Comparison of ENCODE assay signal across 18 mouse cellular contexts in genomic region chr2:155327906-155328305, GRCm38 (mm10). TPM values are rescaled to one million over a fixed set of nuclear protein-coding genes. Genes with fewer than 3 reads are reported as not detected.
DNase-seq lines count a peak whose midpoint lies in the region; TF ChIP-seq lines count a peak whose summit lies in the region.
"Had no signal": no experiment of that assay in that cellular context is flagged by ENCODE, and none has a peak within 500 bp of the region (broad histone marks: within the 10 kb centered on the region; RNA-seq: fewer than 3 reads in every experiment).

No protein-coding gene starts in this region.

- no peaks in the 10 kb centered on the region for H3K9me3 ChIP-seq in ES-E14 (ENCODE audit: control insufficient read depth, insufficient read depth, low read depth, low read length)
- H3K9me3 ChIP-seq: embryonic facial prominence, embryonic 13.5 days; embryonic facial prominence, embryonic 15.5 days; forebrain, embryonic 10.5 days; forebrain, embryonic 12.5 days had no signal

- no peak overlapping the region for H3K9ac ChIP-seq in ES-E14 (ENCODE audit: insufficient read depth, low read depth, low read length, poor library complexity, severe bottlenecking)
- H3K9ac ChIP-seq: embryonic facial prominence, embryonic 13.5 days; embryonic facial prominence, embryonic 15.5 days; forebrain, embryonic 12.5 days had no signal

- H3K36me3 ChIP-seq in ES-E14 (ENCODE audit: control insufficient read depth, insufficient read depth, low read length, poor library complexity, severe bottlenecking), result no peaks in the 10 kb centered on the region; the same call in 1 of the 2 replicates

- H3K4me3 ChIP-seq in ES-E14 (ENCODE audit: insufficient read depth in 1 of 2, low read depth in 1 of 2, low read length in 2 of 2, poor library complexity in 1 of 2, severe bottlenecking in 1 of 2), result no peak overlapping the region
- H3K4me3 ChIP-seq: embryonic facial prominence, embryonic 13.5 days; embryonic facial prominence, embryonic 15.5 days; erythroblast, embryonic 14.5 days; forebrain, embryonic 10.5 days; forebrain, embryonic 12.5 days had no signal

- H3K4me1 ChIP-seq in ES-E14 (ENCODE audit: control insufficient read depth in 2 of 2, insufficient read depth in 2 of 2, low read length in 2 of 2, poor library complexity in 1 of 2), result no peaks in the 10 kb centered on the region
- H3K4me1 ChIP-seq: embryonic facial prominence, embryonic 13.5 days; embryonic facial prominence, embryonic 15.5 days; forebrain, embryonic 10.5 days; forebrain, embryonic 12.5 days had no signal

- H3K27ac ChIP-seq in ES-E14 (ENCODE audit: insufficient read depth, low read depth, low read length, poor library complexity, severe bottlenecking), result no peak overlapping the region
- H3K27ac ChIP-seq: embryonic facial prominence, embryonic 13.5 days; embryonic facial prominence, embryonic 15.5 days; forebrain, embryonic 10.5 days; forebrain, embryonic 12.5 days had no signal

- DNase-seq in adrenal gland, adult (ENCODE audit: inconsistent age in 2 of 2, low spot score in 1 of 2), result peak; percentile 58 to 81
- no peak for DNase-seq in adrenal gland, postnatal 25 days
- peak; percentile 32 for DNase-seq in adrenal gland, postnatal 14 days
- DNase-seq in adrenal gland, adult 8-10 months, result no peak
- no peak for DNase-seq in ES-E14 (ENCODE audit: low read depth, low spot score)
- DNase-seq: B cell, adult 2 months; cerebellum, adult 11 months; cerebellum, adult 18-20 months; cerebellum, adult 8-10 months; cerebellum, adult 9-11 months; cerebellum, postnatal 14 days; cerebellum, postnatal 36 days; embryo, embryonic 11 days had no signal

- in situ Hi-C loops in ES-E14 (cut with MboI; ENCODE audit: low sequenced_read_pairs in 2 of 2, unreplicated experiment in 2 of 2), result no loop called here

TF ChIP-seq in ES-E14, 5 proteins besides CTCF, POLR2A, EP300 and RAD21:
- no peak for TF ChIP-seq ZC3H11A (IDR thresholded peaks at IDR 0.05; ENCODE audit: borderline replicate concordance, low read depth, low read length)
- TF ChIP-seq MAFK (IDR thresholded peaks at IDR 0.05; ENCODE audit: insufficient read depth, low read depth, low read length), result no peak
- no peak for TF ChIP-seq HCFC1 (IDR thresholded peaks at IDR 0.05; ENCODE audit: borderline replicate concordance, insufficient read depth, low read length)
- 0 out of 2 replicates have a peak, but pooled peaks have one; percentile 14 for TF ChIP-seq ZNF384 (IDR thresholded peaks at IDR 0.05; ENCODE audit: low read depth, low read length)

RNA-seq across cellular contexts. Expression of gene Pigu, which starts 29.3 kb away (rescaled TPM):
- 40.9 and 46.2 TPM in 2 replicates for total RNA-seq in adrenal gland, postnatal 25 days (2021)
- 28.2 and 36.1 TPM in 2 replicates for total RNA-seq in adrenal gland, postnatal 14 days (2021)
- total RNA-seq in adrenal gland, adult 8-10 months (2022), result 10 to 100 TPM; 31.3 to 50.4 (median 38.7) TPM
- 26.3 and 39.9 TPM in 2 replicates for total RNA-seq in ES-E14 (2012; rRNA removed)

RNA-seq across cellular contexts. Expression of gene Map1lc3a, which starts 51.8 kb away (rescaled TPM):
- total RNA-seq in adrenal gland, postnatal 25 days (2021), result 818 and 895 TPM in 2 replicates
- 575 and 582 TPM in 2 replicates for total RNA-seq in adrenal gland, postnatal 14 days (2021)
- total RNA-seq in adrenal gland, adult 8-10 months (2022), result 100 to 1,000 TPM; 298 to 859 (median 554) TPM
- total RNA-seq in ES-E14 (2012; rRNA removed), result 32.8 and 38.4 TPM in 2 replicates

RNA-seq across cellular contexts. Expression of gene Trp53inp2, which starts 53.0 kb away (rescaled TPM):
- 322 and 410 TPM in 2 replicates for total RNA-seq in adrenal gland, postnatal 25 days (2021)
- 278 and 345 TPM in 2 replicates for total RNA-seq in adrenal gland, postnatal 14 days (2021)
- total RNA-seq in adrenal gland, adult 8-10 months (2022), result 100 to 1,000 TPM; 182 to 291 (median 250) TPM
- 5.2 and 8.7 TPM in 2 replicates for total RNA-seq in ES-E14 (2012; rRNA removed)

Comparison
In these comparisons a context has a peak if more than half of its experiments do, and no peak if none do; other contexts are left out.
1. DNase-seq: peak in adrenal gland, adult (2 of 2) and adrenal gland, postnatal 14 days (single experiment); none in adrenal gland, postnatal 25 days (single experiment), adrenal gland, adult 8-10 months (single experiment) and ES-E14 (single experiment).
2. RNA of gene Trp53inp2, which starts 53.0 kb away (total RNA-seq): 278 to 345 TPM in adrenal gland, postnatal 14 days, 322 to 410 TPM in adrenal gland, postnatal 25 days and 182 to 291 TPM in adrenal gland, adult 8-10 months; 5.2 to 8.7 TPM in ES-E14; every median in the first group is over 10 times any median in the second.